Mouse (Mus musculus) ES-CJ7 (cell line): Measurements from ENCODE around the gene Ampd3.
A peak's percentile ranks its signal among the peaks of the same experiment; 100 is the strongest.

Experiments used
- DNase-seq: peaks from one replicate; pipeline ENCODE4 v3.0.0; 2011; ENCODE audit warnings: low read depth, low spot score

Ampd3 gene

GRCm38 (mm10) chr7:110768001-110768400 is at the start of gene Ampd3:
Gene Ampd3 (plus strand): TSS chr7:110768206.
- peak; percentile 41 for DNase-seq

- no peak for DNase-seq
Observed at GRCm38 (mm10) chr7:110718505-110718904, 49.5 kb upstream of the Ampd3 start.

- DNase-seq: no peak
Observed at GRCm38 (mm10) chr7:110719857-110720256, 48.1 kb upstream of the Ampd3 start.

GRCm38 (mm10) chr7:110722183-110722582 is 45.8 kb upstream of the Ampd3 start:
- no peak for DNase-seq

- DNase-seq: peak; percentile 80
Observed at GRCm38 (mm10) chr7:110727049-110727448, 41.0 kb upstream of the Ampd3 start.

- DNase-seq: peak; percentile 81
Observed at GRCm38 (mm10) chr7:110728876-110729275, 39.1 kb upstream of the Ampd3 start.

GRCm38 (mm10) chr7:110729295-110729694 is 38.7 kb upstream of the Ampd3 start:
- peak; percentile 15 for DNase-seq

- peak; percentile 50 for DNase-seq
Observed at GRCm38 (mm10) chr7:110731091-110731967, 36.7 kb upstream of the Ampd3 start.

- no peak for DNase-seq
Observed at GRCm38 (mm10) chr7:110732001-110732632, 35.9 kb upstream of the Ampd3 start.

GRCm38 (mm10) chr7:110736914-110737313 is 31.1 kb upstream of the Ampd3 start:
- DNase-seq: peak; percentile 39

GRCm38 (mm10) chr7:110739764-110740163 is 28.2 kb upstream of the Ampd3 start:
- DNase-seq: no peak

GRCm38 (mm10) chr7:110740188-110740587 is 27.8 kb upstream of the Ampd3 start:
- DNase-seq: no peak

- DNase-seq: no peak
Observed at GRCm38 (mm10) chr7:110742022-110742421, 26.0 kb upstream of the Ampd3 start.

- DNase-seq: no peak
Observed at GRCm38 (mm10) chr7:110746087-110746562, 21.9 kb upstream of the Ampd3 start.

- DNase-seq: peak; percentile 28
Observed at GRCm38 (mm10) chr7:110746809-110747208, 21.2 kb upstream of the Ampd3 start.

GRCm38 (mm10) chr7:110750834-110751233 is 17.2 kb upstream of the Ampd3 start:
- no peak for DNase-seq

GRCm38 (mm10) chr7:110751634-110752033 is 16.4 kb upstream of the Ampd3 start:
- no peak for DNase-seq

GRCm38 (mm10) chr7:110753310-110753709 is 14.7 kb upstream of the Ampd3 start:
- no peak for DNase-seq

GRCm38 (mm10) chr7:110753926-110754330 is 14.1 kb upstream of the Ampd3 start:
- DNase-seq: no peak

GRCm38 (mm10) chr7:110756440-110756839 is 11.6 kb upstream of the Ampd3 start:
- no peak for DNase-seq

GRCm38 (mm10) chr7:110762605-110763180 is 5.3 kb upstream of the Ampd3 start:
- DNase-seq: no peak

GRCm38 (mm10) chr7:110768451-110769064 is 552 bp downstream of the Ampd3 start:
- DNase-seq: no peak
